Mouse (Mus musculus): Measurements from ENCODE around the gene Polr3h.
"Not testable (repeated sequence)": the region's sequence is repeated elsewhere in the genome, so short reads cannot be mapped to it uniquely, and the experiment has no call there.

The Polr3h gene

DNA sequence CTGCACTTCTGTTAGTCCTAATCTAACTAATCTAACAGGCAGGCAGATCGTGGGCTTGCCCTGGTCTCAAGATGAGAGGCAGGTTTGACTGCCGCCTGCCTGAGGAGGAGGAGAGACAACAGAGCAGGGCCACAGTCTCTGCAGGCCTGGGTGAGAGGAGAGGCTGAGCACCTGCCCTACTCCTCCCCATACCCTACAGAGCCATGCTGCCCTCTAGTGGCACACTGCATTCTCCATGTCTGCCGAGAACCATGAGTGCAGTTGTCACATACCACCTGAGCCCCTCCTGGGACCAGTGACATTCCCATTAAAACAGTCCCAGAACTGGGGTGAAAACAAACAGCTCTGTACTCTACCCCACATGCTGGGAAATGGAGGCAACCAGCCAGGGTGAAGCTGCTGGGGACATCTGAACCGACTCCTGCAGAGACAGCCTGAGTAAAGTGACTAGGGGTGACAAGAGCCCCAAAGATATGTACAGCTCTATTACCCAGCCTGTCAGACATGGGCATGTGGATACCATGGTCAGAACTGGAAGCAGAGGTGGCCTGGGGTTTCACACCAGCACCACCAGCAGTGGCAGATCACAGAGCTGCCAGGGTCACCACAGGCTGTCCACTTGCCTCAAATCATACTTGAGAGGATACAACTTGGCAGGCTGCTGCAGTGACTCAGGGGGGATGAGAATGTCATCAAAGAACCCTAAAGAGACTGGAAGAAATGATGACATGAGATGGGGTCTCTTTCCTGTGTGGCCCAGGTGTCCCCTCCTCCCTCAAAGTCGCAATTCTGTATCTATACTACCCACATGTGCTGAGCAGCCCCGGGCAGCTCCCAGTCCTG lies 8.2 kb downstream of the Polr3h start:
- peak in 1 of 2 experiments; percentile 63 for DNase-seq (ENCODE audit: low spot score in 2 of 2)

DNA sequence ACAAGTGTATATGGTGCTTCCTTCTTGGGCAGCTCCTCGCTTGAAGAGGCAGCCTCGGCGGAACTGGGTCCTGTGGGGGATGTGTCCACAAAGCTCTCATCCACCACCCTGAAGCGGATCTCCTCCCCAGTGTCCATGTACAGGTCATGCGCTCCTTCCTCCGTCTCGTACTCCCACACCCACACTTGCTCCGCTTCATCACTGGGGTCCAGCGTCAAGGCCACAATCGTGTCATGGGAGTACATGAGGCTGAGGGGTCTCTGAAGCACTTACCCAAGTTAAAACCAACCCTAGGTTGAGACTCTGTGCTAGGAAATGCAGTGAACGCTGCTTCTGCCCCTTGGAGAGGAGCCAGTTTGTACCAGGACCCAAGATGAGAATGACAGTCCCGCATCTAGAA lies 8.8 kb downstream of the Polr3h start:
- DNase-seq (ENCODE audit: low spot score in 2 of 2): no peak

DNA sequence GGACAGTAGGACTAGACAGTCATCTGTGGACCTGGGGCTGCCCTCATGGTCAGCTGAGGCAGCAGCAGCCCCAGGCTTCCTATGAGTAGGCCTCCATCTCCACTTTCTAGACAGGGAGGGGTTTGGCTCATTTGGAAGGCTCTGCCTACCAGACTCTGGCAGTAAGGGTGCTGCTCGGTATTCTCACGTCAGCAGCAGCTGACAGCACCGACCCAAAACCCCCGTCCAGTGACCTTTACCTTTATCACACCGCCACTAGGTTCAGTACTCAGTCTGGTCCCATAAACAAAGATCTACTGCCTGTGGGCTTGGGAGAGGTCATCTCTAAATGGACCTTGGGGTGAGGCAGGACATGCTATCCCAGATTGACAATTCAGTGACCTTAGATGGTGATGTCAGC lies 10.4 kb downstream of the Polr3h start:
- DNase-seq (ENCODE audit: low spot score in 2 of 2): peak in 1 of 2 experiments; percentile 21

DNA sequence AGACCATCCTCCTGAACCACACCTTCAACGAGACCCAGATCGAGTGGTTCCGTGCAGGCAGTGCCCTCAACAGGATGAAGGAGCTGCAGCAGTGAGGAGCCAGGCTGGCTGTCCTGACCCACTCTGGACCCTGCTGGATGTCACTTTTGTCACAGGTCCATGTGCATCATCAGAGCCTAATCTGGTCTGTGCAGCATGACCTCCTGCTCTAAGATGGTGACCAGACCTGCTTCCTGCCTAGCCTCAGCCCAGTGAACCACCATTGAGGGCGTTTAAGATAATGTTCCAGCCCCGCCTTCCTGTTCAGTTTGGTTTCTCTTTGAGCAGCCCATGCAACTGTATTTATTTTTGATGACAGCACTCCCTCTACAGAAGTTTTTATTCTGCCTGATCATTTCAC lies 11.4 kb downstream of the Polr3h start:
- no peak for DNase-seq (ENCODE audit: low spot score in 2 of 2)

DNA sequence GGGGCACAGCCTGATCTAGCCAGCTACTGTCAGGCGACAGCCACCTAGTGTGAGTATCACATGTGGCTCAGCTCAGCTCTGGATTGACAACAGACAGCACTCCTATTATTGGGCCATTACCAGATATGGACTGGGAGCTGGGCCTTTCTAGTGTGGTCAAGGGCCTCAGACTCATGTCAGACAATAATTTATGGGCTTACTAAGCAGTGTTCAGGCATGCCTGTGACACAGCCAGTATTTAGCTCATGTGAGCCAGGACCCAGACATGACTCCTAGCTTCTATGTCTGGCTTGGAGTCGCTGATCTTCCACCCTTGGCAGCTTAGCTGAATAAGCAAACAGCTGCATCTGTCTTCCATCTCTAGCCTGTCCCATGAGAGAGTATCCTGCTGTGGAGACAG lies 13.5 kb downstream of the Polr3h start:
- DNase-seq (ENCODE audit: low spot score in 2 of 2): no peak

DNA sequence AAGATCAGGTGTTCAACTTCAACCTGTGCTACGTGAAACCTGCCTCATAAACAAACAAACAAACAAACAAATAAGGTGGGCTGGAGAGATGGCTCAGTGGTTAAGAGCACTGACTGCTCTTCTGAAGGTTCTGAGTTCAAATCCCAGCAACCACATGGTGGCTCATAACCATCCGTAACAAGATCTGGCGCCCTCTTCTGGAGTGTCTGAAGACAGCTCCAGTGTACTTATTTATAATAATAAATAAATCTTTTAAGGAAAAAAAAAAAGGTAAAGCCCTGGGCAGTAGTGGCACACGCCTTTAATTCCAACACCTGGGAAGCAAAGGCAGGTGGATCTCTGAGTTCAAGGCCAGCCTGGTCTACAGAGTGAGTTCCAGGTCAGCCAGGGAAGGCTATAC lies 17.3 kb downstream of the Polr3h start:
- not testable (repeated sequence) for DNase-seq (ENCODE audit: low spot score in 2 of 2)

DNA sequence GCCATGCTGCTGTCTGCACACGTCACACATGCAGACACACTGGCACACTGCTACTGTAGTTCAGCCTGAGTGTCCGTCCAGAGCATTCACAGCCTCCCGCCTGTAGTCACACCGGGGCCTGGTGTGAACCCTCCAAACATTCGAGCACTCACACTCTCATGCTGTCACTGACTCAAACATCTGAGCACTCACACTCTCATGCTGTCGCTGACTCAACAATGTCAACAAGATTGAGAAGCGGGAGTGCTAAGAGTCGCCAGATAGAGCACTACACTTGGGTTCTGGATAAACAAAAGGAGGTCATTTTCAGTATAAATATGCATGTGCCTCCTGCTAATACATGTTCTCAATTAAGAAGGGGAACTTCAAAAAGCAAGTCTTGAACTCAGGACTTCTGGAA lies 18.1 kb downstream of the Polr3h start:
- no peak for DNase-seq (ENCODE audit: low spot score in 2 of 2)

DNA sequence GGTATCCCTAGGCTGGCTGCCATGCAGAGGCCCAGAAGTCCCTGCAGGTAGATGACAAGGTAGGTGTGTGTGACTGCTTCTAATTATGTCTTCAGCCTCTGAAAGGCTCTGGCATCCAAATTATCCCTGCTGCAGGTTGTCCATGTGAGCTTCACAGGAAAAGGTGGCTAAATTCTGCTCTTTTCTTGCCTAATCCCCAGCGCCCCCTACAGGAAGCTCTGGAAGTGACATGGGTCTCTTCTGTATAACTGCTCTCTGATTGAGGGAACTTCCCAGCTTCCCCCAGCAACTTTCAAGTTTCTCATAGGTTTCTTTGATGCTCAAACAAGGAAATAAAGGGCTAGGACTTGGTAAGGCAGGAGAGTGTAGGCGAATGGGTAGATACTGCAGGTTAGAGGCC lies 21.1 kb downstream of the Polr3h start:
- peak in 1 of 2 experiments; percentile 36 for DNase-seq (ENCODE audit: low spot score in 2 of 2)

DNA sequence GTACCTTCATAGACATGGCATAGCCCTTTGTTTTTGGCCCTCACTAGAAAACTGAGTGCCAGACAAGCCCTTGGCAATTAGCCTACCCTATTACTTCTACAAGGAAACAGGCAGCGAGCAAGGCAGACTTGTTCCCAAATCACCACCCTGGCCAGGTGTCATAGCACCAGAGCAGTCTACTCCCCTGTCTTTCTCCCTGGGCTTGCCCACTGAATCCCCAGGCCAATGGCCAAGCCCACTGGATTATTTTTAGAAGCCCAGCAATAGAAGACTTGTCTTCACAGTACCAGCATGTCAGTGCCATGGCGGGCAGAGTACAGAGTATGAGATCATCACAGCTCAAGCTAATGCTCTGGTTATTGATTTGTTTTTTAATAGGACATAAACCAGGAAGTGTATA lies 27.3 kb downstream of the Polr3h start:
- peak; percentile 36 to 38 for DNase-seq (ENCODE audit: low spot score in 2 of 2)

DNA sequence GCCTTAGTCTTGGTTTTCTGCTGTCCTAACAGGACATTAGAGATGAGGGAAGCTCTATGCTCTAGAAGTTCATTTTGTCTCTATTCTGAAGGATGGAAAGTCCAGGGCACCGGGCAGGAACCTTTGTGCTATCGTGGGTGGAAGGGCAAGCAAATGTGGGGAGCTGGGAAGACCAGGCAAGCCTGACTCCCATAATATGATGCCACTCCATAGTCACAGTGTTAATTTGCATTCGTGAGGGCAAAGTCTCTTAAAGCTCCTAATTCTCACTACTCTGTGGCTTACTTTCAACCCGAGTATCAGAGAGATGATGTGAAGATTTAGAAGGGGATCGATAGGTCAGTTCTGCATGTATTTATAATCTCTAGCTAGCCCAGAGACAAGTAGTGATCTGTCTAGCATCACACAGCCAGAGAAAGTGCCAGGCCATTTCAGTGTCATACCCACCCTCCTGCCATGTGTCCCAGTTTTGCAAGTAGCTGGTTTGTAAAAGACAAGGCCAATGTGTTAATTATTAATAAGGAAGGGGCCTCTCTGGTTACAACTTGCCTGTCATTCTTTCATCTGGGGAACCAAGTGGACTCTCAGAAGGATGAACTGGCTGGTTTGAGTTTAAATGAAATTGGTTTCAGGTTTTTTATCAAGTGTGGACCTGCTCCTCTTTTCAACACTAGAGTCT lies 28.3 kb downstream of the Polr3h start:
- no peak for DNase-seq (ENCODE audit: low spot score in 2 of 2)

DNA sequence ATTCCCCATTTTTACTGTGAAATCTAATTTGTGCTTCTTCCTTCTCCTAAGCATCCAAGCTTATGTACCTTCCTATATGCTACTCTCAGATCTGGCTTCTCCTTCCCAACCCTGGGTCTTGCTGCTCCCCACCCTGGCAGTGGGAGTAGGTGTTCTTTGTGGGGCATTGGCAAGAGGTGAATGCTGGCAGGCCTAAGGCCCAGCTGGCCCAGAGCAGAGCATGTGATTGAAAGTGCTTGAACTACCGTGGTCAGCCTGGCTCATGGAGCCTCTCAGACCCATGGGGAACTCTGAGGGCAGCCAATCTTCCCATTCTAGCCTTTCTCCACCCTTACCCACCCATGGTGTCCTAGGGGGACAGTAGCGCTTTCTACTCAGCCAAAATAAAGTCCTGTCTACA lies 29.6 kb downstream of the Polr3h start:
- no peak for DNase-seq (ENCODE audit: low spot score in 2 of 2)

DNA sequence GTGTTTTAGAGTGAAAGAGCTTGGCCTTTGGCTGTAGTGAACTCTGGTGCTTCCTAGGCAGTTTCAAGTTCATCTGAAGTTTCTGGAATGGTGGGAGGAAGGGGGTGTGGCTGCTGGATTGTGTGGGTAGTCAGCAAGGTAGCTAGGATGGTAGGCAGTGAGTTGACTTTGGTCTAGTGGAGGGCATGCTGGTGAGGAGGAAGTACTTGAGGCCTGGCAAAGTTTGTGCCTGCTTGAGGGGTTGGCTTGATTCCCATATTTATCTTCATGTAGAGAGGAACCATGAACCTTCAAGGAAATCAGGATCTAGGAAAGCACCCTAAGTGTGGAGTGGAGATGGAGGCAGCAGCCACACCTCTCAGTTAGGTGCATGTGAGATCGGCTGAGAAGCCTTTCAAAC lies 32.0 kb downstream of the Polr3h start:
- DNase-seq (ENCODE audit: low spot score in 2 of 2): no peak

DNA sequence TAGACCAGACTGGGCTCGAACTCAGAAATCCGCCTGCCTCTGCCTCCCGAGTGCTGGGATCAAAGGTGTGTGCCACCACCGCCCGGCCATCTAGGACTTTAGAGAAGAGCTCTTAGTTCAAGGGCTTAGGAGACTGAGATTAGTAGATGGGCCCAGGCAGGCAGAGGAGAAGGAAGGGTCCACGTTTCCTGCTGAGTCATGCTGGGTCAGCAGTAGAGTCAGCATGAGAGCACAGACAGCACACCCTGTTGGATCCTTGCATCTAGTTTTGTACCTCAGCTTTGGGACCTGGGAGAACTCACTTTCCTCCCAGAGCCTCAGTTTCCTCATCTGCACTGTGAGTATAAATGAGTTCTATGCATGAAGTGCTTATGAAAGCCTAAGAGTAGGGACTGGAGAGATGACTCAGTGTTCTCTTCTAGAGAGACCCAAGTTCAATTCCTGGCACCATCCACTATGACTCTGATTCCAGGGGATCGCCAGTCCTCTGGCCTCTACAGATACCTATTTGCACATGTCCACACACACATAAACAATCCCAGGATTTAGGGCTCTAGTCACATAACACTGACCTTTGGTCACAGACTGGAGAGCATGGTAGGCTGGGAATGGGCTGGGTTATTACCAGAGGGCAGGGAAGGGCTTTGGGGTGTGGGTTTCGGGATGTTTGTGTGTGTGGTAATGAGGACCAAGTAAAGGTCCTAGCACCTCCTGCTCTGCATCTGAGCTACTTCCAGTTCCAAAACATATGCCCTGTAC lies 34.0 kb downstream of the Polr3h start:
- DNase-seq (ENCODE audit: low spot score in 2 of 2): no peak

DNA sequence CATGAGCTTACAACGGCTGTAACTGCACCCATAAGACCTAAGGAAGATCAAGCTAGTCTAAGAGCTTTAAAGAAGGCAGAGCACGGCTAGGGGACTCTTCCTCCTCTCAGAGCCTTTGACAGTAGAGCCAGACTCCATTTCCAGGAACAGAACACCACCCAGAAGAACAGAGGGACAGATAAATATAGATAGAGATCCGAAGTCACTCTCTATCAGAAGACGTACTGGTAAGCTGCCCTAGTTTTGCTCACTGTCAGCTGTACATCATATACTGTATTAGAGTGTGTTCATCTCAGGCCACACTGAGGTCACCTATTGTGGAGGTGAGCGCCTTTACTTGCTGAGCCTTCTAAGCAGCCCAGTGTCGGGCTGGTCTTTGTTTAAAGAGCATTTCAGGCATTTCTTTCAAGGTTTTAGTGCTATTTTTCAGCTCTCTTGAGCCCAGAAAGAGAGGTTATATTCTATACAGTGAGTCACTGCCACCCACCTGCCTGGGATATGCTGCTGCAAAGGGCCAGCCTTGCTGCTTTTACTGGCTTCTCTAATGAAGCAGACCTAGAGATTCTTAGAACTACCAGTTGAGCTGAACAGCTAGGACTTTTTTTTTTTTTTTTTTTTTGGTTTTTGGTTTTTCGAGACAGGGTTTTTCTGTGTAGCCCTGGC lies 34.8 kb downstream of the Polr3h start:
- no peak for DNase-seq (ENCODE audit: low spot score in 2 of 2)

DNA sequence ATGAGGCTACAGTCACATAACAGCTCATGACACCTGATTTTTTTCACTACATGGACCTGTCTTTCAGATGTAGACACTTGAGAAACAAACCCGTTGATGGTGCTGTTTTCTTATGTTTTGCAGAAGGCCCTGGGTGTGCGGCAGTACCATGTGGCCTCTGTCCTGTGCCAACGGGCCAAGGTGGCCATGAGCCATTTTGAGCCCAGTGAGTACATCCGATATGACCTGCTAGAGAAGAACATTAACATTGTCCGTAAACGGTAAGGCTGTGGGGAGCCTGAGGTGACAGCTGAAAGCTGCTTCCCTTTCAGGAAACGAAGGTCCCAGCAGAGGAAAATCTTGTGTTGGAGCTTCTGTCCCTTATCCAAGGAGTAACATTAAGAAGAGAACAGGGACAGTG lies 36.9 kb downstream of the Polr3h start:
- DNase-seq (ENCODE audit: low spot score in 2 of 2): peak; percentile 44 to 50

DNA sequence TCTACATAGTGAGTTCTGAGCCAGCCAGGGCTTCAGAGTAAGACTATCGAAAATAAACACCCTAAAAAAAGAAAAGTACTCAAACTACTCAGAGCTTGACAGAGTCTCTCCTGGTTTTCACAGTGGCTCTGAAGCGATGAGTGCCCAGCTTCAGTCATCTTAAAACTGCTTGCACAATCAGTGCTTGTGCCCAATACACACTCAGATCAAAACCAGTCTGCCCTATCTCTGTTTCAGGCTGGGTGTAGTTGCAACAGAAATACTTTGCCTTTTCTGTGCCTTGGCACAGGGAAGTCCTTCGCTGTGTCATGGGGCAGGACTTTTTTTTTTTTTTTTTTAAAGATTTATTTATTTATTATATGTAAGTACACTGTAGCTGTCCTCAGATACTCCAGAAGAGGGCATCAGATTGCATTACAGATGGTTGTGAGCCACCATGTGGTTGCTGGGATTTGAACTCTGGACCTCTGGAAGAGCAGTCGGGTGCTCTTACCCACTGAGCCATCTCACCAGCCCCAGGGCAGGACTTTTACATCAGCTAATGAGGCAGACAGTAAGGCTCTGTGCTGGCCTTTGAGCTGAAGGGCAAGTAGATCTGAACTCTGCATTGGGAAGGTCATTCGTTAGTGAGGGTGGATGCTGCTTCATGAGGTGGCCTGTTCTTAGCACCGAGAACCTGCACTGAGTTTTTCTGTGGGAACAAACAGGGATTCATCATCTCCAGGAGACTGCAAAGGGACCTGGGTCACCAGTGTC lies 39.1 kb downstream of the Polr3h start:
- DNase-seq (ENCODE audit: low spot score in 2 of 2): no peak

DNA sequence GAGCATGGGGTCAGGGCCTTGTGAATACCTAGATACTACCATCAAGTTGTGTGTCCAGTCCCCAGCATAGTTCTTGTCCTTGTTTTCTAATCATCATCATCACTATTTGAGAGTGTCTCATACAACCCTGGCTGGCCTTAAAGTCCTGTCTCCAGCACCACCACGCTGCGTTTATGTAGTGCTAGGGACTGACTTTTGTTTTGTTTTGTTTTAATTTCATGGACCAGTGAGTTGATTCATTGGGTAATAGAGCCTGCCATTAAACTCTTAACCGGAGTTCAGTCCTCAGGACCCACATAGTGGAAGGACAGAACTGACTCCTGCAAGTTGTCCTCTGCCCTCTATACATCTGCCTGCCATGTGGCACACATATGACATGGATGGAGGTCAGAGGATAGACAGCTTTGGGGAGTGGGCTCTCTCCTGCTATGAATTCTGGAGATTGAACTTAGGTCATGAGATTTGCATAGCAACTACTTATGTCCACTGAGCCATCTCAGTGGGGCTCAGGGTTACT lies 40.6 kb downstream of the Polr3h start:
- no peak for DNase-seq (ENCODE audit: low spot score in 2 of 2)

DNA sequence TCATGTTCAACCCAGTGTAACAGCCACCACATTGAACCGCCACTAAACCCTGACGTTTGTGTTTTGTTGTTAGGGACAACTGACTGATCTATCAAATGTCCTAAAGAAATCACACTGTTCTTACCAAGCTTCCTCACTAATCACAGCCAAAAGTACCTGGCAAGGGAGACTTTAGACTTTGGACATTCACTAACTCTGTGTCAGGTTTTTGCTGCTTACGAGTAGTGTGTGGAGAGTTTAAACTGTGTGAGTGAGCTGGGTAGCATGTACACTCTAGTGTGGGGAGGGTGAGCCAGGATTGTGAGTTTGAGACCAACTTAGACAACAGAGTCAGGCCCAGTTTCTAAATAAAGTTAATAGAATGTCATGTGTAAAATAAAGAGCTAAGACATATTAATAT lies 43.7 kb downstream of the Polr3h start:
- DNase-seq (ENCODE audit: low spot score in 2 of 2): no peak

DNA sequence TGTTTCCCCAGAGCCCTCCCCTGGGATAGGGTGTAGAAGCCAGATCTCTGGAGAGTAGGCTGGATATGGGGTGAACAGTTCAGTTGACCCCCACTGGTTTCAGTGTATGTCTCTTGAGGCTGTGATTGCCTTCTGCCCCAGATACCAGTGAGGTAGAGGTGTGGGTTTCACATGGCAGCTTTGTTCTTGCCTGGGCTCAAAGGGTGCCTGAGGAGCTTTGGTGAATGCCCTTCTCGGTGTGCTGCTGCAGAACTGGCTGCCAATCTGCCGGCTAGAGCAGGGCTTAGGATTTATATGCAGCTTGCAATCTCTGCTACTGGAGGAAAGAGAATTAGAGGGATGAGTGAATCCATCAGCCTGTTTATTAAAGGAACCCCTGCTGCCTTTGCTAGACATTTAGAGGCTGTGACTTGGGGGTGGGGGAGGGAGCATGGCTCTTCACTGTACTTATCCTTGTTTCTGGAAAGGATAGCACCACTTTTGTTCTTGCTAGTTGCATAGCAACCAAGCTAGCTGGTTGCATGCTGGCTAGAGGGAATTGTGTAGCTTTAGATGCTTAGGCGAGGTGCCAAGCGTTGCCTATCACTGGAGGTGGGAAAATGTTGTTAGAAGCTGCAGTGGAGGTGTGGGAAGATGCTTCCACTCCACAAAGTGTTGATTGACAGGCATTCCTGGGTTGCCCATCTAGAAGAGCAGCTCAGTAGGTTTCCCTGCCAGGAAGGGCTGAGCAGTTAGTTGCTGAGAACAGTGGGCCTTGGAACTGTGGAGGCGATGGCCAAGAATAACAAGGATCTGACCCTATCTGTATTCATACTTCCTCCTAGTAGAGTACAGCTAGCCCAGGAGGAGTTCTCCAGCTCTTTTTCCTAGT lies 46.3 kb downstream of the Polr3h start:
- peak in 1 of 2 experiments; percentile 54 for DNase-seq (ENCODE audit: low spot score in 2 of 2)

Measured in heart, adult 9 months (tissue).